Comparison of ENCODE assay signal across 9 mouse cellular contexts in the genomic region with DNA sequence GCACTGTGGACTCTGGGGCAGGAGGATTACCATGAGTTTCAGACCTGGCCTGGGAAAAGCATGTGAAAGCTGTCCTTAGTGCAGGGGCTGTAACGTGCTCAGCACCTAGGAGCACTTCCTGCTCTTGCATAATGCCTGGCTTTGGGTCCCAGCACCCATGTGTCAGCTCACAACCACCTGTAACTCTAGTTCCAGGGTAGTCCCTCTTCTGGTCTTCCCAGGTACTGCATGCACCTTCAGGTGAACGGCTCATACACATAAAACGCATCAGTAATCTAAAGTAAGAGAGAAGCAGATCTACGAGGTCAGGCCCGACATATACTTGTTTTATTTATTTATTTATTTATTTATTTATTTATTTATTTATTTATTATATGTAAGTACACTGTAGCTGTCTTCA. TPM values are rescaled to one million over a fixed set of nuclear protein-coding genes. Genes with fewer than 3 reads are reported as not detected.
DNase-seq lines count a peak whose midpoint lies in the region; ATAC-seq and TF ChIP-seq lines count a peak whose summit lies in the region.
"Had no signal": no experiment of that assay in that cellular context is flagged by ENCODE, and none has a peak within 500 bp of the region (broad histone marks: within the 10 kb centered on the region; RNA-seq: fewer than 3 reads in every experiment).

No protein-coding gene starts in this region.

- TF ChIP-seq CTCF in liver, postnatal 0 days (IDR thresholded peaks at IDR 0.05; ENCODE audit: low read depth): peak; percentile 59

- WGBS in hindbrain, embryonic 11.5 days: 96% methylated on average over 5 of the region's 5 CpGs
- WGBS in hindbrain, embryonic 13.5 days: 93% methylated on average over 5 of the region's 5 CpGs
- WGBS in liver, postnatal 0 days (ENCODE audit: insufficient replicate concordance): 80% methylated on average over 5 of the region's 5 CpGs

- no peak overlapping the region for H3K4me2 ChIP-seq in hindbrain, embryonic 11.5 days (replicated peaks; ENCODE audit: low read depth, low read length)
- H3K4me2 ChIP-seq in hindbrain, embryonic 13.5 days: no peak overlapping the region
- no peak overlapping the region for H3K4me2 ChIP-seq in liver, postnatal 0 days (ENCODE audit: low read depth, low read length)

- no peak for TF ChIP-seq EP300 in liver, postnatal 0 days (IDR thresholded peaks at IDR 0.05; ENCODE audit: low read depth)

- no peaks in the 10 kb centered on the region for H3K4me1 ChIP-seq in hindbrain, embryonic 11.5 days (replicated peaks; ENCODE audit: control insufficient read depth, insufficient read depth, low read length)
- no peaks in the 10 kb centered on the region for H3K4me1 ChIP-seq in hindbrain, embryonic 13.5 days (replicated peaks)
- H3K4me1 ChIP-seq in liver, postnatal 0 days (ENCODE audit: insufficient read depth): no peaks in the 10 kb centered on the region

- no peak overlapping the region for H3K4me3 ChIP-seq in hindbrain, embryonic 11.5 days (ENCODE audit: low read depth, low read length)
- H3K4me3 ChIP-seq in hindbrain, embryonic 13.5 days: no peak overlapping the region
- no peak overlapping the region for H3K4me3 ChIP-seq in liver, postnatal 0 days (ENCODE audit: low read depth, low read length)

- H3K36me3 ChIP-seq in hindbrain, embryonic 11.5 days (ENCODE audit: control insufficient read depth, insufficient read depth, low read length): peaks cover 10% of the 10 kb centered on the region; the same call in 1 of the 2 replicates
- peaks cover 79% of the 10 kb centered on the region for H3K36me3 ChIP-seq in hindbrain, embryonic 13.5 days
- H3K36me3 ChIP-seq in liver, postnatal 0 days (replicated peaks; ENCODE audit: insufficient read depth, low read length): peaks cover 69% of the 10 kb centered on the region

- H3K9me3 ChIP-seq in hindbrain, embryonic 11.5 days (ENCODE audit: control insufficient read depth, low read length): no peaks in the 10 kb centered on the region
- H3K9me3 ChIP-seq in hindbrain, embryonic 13.5 days: no peaks in the 10 kb centered on the region
- H3K9me3 ChIP-seq in liver, postnatal 0 days (ENCODE audit: low read length): no peaks in the 10 kb centered on the region

- ATAC-seq in hindbrain, embryonic 11.5 days (ENCODE audit: low FRiP score): no peak
- no peak for ATAC-seq in hindbrain, embryonic 13.5 days (ENCODE audit: low FRiP score)
- 0 out of 2 replicates have a peak, but pooled peaks have one; percentile 19 for ATAC-seq in liver, postnatal 0 days

- H3K27me3 ChIP-seq in hindbrain, embryonic 11.5 days (ENCODE audit: control insufficient read depth, insufficient read depth, low read length): no peaks in the 10 kb centered on the region
- no peaks in the 10 kb centered on the region for H3K27me3 ChIP-seq in hindbrain, embryonic 13.5 days
- no peaks in the 10 kb centered on the region for H3K27me3 ChIP-seq in liver, postnatal 0 days (ENCODE audit: insufficient read depth, low read length)

- intact Hi-C loops in left cerebral cortex, postnatal 10 days (cut with DNase I): no loop called here
- intact Hi-C loops in left cerebral cortex, postnatal 36 days (cut with DNase I): no loop called here

- H3K9ac ChIP-seq in hindbrain, embryonic 11.5 days (ENCODE audit: low read depth, low read length): no peak overlapping the region
- H3K9ac ChIP-seq in hindbrain, embryonic 13.5 days: no peak overlapping the region
- H3K9ac ChIP-seq in liver, postnatal 0 days (replicated peaks): no peak overlapping the region

- peak; percentile 44 for DNase-seq in hindbrain, embryonic 11.5 days (ENCODE audit: low spot score)
- peak; percentile 49 for DNase-seq in B cell, adult 2 months
- DNase-seq in ZHBTc4 (ENCODE audit: low read depth, low spot score): peak; percentile 85
- no peak for DNase-seq in liver, postnatal 0 days
- DNase-seq in left cerebral cortex, postnatal 10 days (ENCODE audit: extremely low spot score in 1 of 2, low spot score in 2 of 2): no peak
- no peak for DNase-seq in left cerebral cortex, postnatal 36 days (ENCODE audit: low spot score in 2 of 2)
- DNase-seq in gastrocnemius, adult 18-20 months (ENCODE audit: low spot score): no peak

- H3K27ac ChIP-seq in hindbrain, embryonic 11.5 days (ENCODE audit: low read depth, low read length): no peak overlapping the region
- no peak overlapping the region for H3K27ac ChIP-seq in hindbrain, embryonic 13.5 days
- no peak overlapping the region for H3K27ac ChIP-seq in liver, postnatal 0 days (ENCODE audit: low read depth)

RNA-seq across cellular contexts. Expression of a gene that starts 10.8 kb away (rescaled TPM):
- polyA plus RNA-seq in hindbrain, embryonic 11.5 days (2014; fragmentation: Nextera tagmentation; extraction: Ambion mirVana): 2.1 and 3.8 TPM in 2 replicates
- polyA plus RNA-seq in hindbrain, embryonic 13.5 days (2015; fragmentation: Nextera tagmentation; extraction: Ambion mirVana): 3.9 TPM in 2 replicates
- polyA plus RNA-seq in liver, postnatal 0 days (2015; fragmentation: Nextera tagmentation; extraction: Ambion mirVana): 0.15 and 0.25 TPM in 2 replicates
- total RNA-seq in left cerebral cortex, postnatal 10 days (2021): 1 to 10 TPM; 8.1 to 8.2 TPM
- total RNA-seq in left cerebral cortex, postnatal 36 days (2021): 10 to 100 TPM in 1 of 2 experiments, 1 to 10 TPM in 1; 7.7 to 13.9 TPM
- total RNA-seq in gastrocnemius, adult 18-20 months (2021): 1 to 10 TPM; 1.7 to 2.0 TPM

RNA-seq across cellular contexts. Expression of a gene that starts 10.8 kb away (rescaled TPM):
- polyA plus RNA-seq in hindbrain, embryonic 11.5 days (2014; fragmentation: Nextera tagmentation; extraction: Ambion mirVana): not detected in 2 replicates
- polyA plus RNA-seq in hindbrain, embryonic 13.5 days (2015; fragmentation: Nextera tagmentation; extraction: Ambion mirVana): not detected in 2 replicates
- not detected in 2 replicates for polyA plus RNA-seq in liver, postnatal 0 days (2015; fragmentation: Nextera tagmentation; extraction: Ambion mirVana)
- not detected for total RNA-seq in left cerebral cortex, postnatal 10 days (2021)
- total RNA-seq in left cerebral cortex, postnatal 36 days (2021): not detected
- not detected for total RNA-seq in gastrocnemius, adult 18-20 months (2021)
- polyA plus RNA-seq: intestine, embryonic 14.5 days had no signal

RNA-seq across cellular contexts. Expression of a gene that starts 11.2 kb away (rescaled TPM):
- 61.8 and 66.5 TPM in 2 replicates for polyA plus RNA-seq in hindbrain, embryonic 11.5 days (2014; fragmentation: Nextera tagmentation; extraction: Ambion mirVana)
- 55.0 and 59.7 TPM in 2 replicates for polyA plus RNA-seq in hindbrain, embryonic 13.5 days (2015; fragmentation: Nextera tagmentation; extraction: Ambion mirVana)
- 15.5 and 18.1 TPM in 2 replicates for polyA plus RNA-seq in liver, postnatal 0 days (2015; fragmentation: Nextera tagmentation; extraction: Ambion mirVana)
- 10 to 100 TPM; 78.6 to 79.8 TPM for total RNA-seq in left cerebral cortex, postnatal 10 days (2021)
- 10 to 100 TPM; 59.5 to 67.7 TPM for total RNA-seq in left cerebral cortex, postnatal 36 days (2021)
- total RNA-seq in gastrocnemius, adult 18-20 months (2021): 100 to 1,000 TPM; 133 to 140 TPM

RNA-seq across cellular contexts. Expression of a gene that starts 31.3 kb away (rescaled TPM):
- not detected in 2 replicates for polyA plus RNA-seq in hindbrain, embryonic 11.5 days (2014; fragmentation: Nextera tagmentation; extraction: Ambion mirVana)
- 0.13 TPM in 1 of 2 replicates, not detected in the other for polyA plus RNA-seq in hindbrain, embryonic 13.5 days (2015; fragmentation: Nextera tagmentation; extraction: Ambion mirVana)
- not detected in 2 replicates for polyA plus RNA-seq in liver, postnatal 0 days (2015; fragmentation: Nextera tagmentation; extraction: Ambion mirVana)
- total RNA-seq in left cerebral cortex, postnatal 10 days (2021): not detected
- under 1 TPM in 1 of 2 experiments, not detected in 1; 0.10 TPM for total RNA-seq in left cerebral cortex, postnatal 36 days (2021)
- not detected for total RNA-seq in gastrocnemius, adult 18-20 months (2021)

RNA-seq across cellular contexts. Expression of a gene that starts 59.1 kb away (rescaled TPM):
- 36.0 and 63.3 TPM in 2 replicates for polyA plus RNA-seq in hindbrain, embryonic 11.5 days (2014; fragmentation: Nextera tagmentation; extraction: Ambion mirVana)
- 104 and 109 TPM in 2 replicates for polyA plus RNA-seq in hindbrain, embryonic 13.5 days (2015; fragmentation: Nextera tagmentation; extraction: Ambion mirVana)
- 395 and 411 TPM in 2 replicates for polyA plus RNA-seq in liver, postnatal 0 days (2015; fragmentation: Nextera tagmentation; extraction: Ambion mirVana)
- 10 to 100 TPM; 71.5 to 72.7 TPM for total RNA-seq in left cerebral cortex, postnatal 10 days (2021)
- total RNA-seq in left cerebral cortex, postnatal 36 days (2021): 100 to 1,000 TPM; 109 to 120 TPM
- 100 to 1,000 TPM; 172 to 203 TPM for total RNA-seq in gastrocnemius, adult 18-20 months (2021)

Comparison
In these comparisons a context has a peak if more than half of its experiments do, and no peak if none do; other contexts are left out.
1. DNase-seq: peak in hindbrain, embryonic 11.5 days (single experiment), B cell, adult 2 months (2 of 2) and ZHBTc4 (single experiment); none in liver, postnatal 0 days (single experiment), left cerebral cortex, postnatal 10 days (0 of 2), left cerebral cortex, postnatal 36 days (0 of 2) and gastrocnemius, adult 18-20 months (single experiment).